Mouse (Mus musculus) urinary bladder, postnatal 14 days (tissue): ENCODE measurements around the gene Abhd2.

Experiments used
- DNase-seq: peaks from one replicate; pipeline ENCODE4 v3.0.0; 2021; ENCODE audit warnings: low spot score

Gene Abhd2

DNA sequence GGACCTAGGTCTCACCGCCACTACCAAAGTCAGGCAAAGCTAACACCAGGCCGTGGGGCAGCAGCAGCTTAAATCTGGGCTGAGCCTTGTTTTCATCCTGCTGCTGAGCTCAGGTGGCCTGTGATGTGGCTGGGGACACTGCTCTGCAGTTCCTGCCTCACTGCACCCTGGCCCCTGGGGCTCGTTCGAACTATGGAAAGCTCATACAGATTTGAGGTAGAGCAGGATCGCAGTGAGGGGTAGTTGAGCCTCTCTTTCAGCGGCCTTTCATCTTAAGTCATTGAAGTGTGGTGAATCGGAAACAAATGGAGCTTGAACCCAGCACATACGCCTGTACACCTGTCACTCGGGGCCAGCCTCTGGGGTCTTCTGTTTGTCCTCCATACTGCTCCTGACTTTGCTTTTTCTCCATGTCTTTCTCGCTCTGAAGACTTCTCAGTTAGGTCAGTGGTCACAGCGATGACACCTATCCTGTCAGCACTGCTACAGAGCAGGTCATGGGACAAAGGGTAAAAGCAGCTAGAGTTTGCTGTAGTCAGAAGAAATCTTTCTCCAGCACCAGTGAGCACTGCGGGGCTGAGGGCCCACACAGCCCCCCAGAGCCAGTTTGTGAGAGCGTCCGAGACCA is 20.7 kb downstream of the Abhd2 start:
- no peak for DNase-seq

GRCm38 (mm10) chr7:79294449-79294980 is 21.5 kb downstream of the Abhd2 start:
- DNase-seq: peak; percentile 50

DNA sequence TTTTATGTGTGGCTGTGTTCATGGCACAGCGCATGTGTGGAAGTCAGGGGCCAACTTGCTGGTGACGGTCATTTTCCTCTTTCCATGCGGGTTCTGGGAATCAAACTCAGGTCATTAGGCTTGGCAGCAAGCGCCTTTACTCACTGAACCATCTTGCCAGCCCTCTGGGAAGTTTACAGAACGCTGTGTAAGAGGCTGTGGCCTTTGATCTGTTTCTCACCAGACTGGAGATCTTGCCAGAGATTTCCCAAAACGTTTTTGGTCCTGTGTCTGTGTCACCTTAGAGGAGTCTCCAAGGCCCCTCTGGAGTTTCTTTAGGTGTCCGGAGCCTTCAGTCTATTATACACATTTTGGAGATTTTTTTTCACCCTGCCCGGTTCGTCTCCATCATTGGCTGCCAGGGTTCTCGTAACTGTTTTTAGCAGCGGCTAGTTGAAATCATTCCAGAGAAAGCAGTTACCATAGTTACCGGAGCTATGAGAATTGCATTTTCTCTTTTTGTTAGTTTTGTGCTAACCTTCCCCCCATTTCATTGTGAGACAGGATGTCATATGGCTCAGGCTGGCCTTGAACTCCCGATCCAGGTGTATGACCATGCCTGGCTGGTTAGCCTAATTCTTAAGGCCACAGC is 22.3 kb downstream of the Abhd2 start:
- DNase-seq: no peak

GRCm38 (mm10) chr7:79298681-79299080 is 25.7 kb downstream of the Abhd2 start:
- no peak for DNase-seq

DNA sequence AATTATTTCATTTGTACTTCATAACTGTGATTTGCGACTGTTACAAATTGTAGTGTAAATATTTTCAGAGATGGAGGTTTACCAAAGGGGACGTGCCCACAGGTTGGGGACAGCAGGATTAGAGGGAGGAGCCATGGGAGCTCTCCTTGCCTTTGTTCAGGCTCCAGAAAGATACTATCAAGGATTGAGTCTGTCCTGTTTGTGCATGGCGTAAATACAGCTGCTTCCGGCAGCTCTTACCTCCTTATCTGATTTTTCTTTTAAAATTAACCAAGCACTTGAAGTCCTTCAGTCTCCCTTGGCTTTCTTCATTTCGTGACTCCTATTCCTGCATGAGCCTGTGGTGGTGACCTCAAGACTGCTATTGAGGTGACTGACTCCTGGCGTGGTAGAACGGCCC is 26.5 kb downstream of the Abhd2 start:
- no peak for DNase-seq

- no peak for DNase-seq
Observed at GRCm38 (mm10) chr7:79300432-79301151, 27.6 kb downstream of the Abhd2 start.

GRCm38 (mm10) chr7:79302145-79302544 is 29.1 kb downstream of the Abhd2 start:
- DNase-seq: no peak

- DNase-seq: no peak
Observed at GRCm38 (mm10) chr7:79302586-79302985, 29.6 kb downstream of the Abhd2 start.

- DNase-seq: peak; percentile 50
Observed at GRCm38 (mm10) chr7:79303183-79303761, 30.3 kb downstream of the Abhd2 start.

DNA sequence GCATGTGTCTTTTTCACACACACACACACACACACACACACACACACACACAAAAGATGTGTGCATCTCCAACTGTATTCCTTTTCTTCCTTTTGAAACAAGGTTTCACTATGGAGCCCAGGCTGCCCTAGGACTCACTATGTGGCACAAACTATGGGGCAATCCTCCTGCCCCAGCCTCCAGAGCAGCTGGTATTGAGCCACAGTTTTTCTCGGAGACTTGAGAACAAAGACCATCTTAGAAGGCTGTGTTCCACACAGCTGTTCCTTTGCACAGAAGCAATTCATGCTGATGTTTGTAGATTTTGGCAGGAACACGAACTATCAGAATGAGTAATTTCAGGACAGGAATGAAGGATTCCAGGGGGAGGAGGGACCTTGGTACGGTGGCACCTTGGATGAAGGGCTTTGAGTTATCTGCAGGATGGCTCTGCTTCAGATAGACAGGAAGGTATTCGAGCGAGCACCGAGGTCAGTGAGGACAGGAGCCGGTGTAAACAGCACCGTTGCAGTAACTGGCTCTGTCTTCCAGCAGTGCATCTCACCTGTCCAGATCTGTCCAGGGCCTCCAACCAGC is 35.5 kb downstream of the Abhd2 start:
- DNase-seq: no peak

GRCm38 (mm10) chr7:79309247-79310190 is 36.5 kb downstream of the Abhd2 start:
- DNase-seq: no peak

DNA sequence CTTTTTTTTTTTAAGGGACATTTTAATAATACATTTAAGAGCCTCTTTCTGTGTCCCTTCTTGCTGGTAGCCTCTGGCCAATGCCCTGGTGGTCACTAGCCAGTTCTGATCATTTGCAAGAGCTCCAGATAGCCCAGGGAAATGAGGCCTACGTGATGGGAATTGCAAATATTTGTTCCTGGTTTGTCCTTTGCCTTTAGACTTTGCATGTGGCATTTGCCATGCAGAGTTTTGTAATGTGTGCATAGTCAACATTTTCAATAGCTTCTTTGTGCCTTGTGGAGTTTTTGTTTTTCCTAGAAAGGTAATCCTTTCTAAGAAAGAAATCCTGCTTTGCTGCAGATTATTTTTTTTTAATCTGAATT is 37.2 kb downstream of the Abhd2 start:
- DNase-seq: no peak

DNA sequence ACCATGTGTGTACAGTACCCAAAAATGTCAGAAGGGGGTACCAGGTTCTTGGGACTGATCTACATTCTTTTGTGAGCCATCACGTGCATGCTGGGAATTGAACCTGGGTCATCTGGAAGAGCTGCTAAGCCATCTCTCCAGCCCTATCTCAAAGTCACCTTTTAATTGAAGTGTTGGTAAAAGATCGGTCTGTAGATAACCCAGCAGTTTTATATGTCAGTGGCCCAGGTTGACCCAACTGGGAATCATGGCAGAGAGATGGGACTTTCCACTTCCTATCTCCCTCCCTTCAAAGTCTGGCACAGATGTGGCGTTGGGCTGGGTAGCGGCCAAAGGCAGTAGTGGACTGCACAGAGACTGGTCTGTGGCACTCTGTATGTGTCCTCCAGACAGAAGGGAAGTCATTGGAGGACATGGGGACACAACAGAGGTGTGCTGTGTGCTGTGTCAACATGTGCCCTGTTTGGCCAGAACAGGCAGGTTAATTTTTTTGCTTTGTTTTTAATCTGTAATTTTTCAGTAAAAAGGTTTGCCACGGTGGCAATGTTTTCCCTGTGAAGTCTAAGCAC is 38.5 kb downstream of the Abhd2 start:
- DNase-seq: no peak

GRCm38 (mm10) chr7:79312246-79312645 is 39.2 kb downstream of the Abhd2 start:
- DNase-seq: no peak

- DNase-seq: peak; percentile 40
Observed at GRCm38 (mm10) chr7:79313519-79314059, 40.6 kb downstream of the Abhd2 start.

- no peak for DNase-seq
Observed at GRCm38 (mm10) chr7:79314517-79314916, 41.5 kb downstream of the Abhd2 start.

- no peak for DNase-seq
Observed at GRCm38 (mm10) chr7:79315149-79315548, 42.1 kb downstream of the Abhd2 start.

GRCm38 (mm10) chr7:79316069-79316695 is 43.2 kb downstream of the Abhd2 start:
- no peak for DNase-seq

DNA sequence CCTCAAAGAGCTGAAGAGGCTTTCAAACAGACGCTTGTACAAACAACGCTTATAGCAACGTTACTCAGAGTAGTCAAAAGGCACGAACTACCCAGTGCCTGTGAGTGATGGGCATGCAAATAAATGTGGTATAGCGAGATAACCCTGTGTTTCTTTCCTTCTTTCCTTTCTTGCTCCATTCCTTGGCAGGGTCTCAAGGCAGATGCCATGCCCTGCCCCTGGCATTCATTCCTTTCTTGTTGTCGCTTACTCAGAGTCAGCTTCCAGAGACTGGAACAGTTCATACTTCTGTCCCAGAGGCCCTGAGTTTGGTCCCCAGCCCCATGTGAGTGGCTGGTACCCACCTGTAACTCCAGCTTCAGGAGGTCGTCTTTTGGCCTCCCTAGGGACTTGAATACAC is 44.6 kb downstream of the Abhd2 start:
- no peak for DNase-seq

DNA sequence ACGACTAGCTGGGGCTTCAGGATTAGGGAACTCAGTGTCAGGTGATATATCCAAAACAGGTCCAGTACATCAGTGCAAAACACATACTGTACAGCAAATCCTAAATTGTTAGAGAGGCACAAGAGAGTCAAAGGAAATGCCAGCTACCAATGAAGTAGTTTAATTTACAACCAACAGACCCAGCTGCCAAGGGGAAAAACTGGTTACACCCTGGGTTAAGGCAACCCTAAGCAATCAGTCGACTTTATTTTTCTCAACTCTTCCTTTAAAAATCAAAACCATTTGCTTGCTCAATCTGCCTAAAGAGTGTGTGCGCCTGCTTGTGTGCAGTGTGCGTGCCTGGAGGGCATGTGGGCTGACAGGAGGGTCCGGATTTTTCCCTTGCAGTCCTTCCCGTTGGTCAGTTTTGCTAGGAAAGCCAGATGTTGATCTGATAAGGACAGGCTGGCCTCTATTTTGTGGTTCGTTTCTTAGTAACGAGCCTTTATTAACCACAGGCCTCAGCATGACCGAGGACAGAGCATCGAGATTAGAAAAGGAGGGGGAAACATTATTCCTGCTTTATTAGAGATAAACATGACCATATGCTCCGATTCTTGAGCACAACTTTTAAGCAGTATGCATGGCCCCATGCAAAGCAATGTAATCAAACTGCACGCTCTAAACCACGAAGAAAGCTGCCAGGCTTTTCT is 45.3 kb downstream of the Abhd2 start:
- peak; percentile 45 for DNase-seq
